Mouse (Mus musculus): ENCODE results near the gene Plpp3. TPM values are rescaled to one million over a fixed set of nuclear protein-coding genes. Genes with fewer than 3 reads are reported as not detected.
A peak's percentile ranks its signal among the peaks of the same experiment; 100 is the strongest.

Plpp3 gene
- polyA plus RNA-seq, 1 experiment from 2014 or later, result 14.2 TPM

DNA sequence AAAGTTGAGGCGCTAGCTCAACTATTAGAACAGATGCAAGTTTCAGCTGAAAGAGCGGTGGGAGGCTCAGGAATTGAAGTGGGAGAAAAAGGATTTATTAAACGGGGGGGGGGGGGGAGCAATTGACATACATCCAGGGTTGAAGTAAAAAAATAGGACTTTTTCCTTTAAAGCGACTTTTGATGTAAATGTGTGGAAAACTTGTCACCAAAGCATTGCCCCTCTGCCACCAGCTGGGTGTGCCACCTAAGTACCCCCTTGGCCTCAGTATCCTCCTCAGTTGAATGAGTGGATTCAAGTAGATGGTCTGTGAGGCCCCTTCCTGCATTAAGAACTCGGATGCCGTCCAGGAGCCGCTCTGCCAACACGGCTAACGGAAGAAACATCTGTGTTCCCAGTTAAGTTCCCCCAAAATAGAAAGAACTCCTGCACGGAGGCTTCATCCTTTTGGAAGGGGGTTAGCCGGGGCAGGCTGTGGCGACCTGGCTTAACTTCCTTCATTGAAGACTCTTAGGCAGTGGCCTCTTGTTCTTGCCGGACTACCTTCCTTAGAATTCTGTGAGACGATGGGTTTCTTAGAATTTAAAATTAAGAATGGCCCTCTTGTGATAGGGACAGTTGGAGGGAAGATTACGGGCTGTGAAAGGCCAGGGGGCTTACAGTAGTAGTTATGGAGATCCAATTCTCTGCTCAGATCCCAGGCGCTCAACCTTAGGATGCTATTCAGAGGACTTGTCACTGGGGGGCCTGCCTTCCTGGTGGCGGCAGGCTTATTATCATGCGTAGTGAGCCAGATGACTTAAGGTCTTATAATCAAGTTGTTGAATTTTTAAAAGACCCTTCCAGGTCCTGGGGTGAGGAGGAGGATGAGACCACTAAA is 1.7 kb downstream of the Plpp3 start:
- no peaks in the 10 kb centered on the region for H3K9me3 ChIP-seq (replicated peaks)
- 10% methylated on average over 18 of the region's 18 CpGs for WGBS (ENCODE audit: insufficient replicate concordance)
- peak overlapping the region; percentile 62 for H3K4me3 ChIP-seq (replicated peaks)
- 0 out of 2 replicates have a peak, but pooled peaks cover 6% of the 10 kb centered on the region for H3K4me1 ChIP-seq (replicated peaks)
- peak overlapping the region; percentile 60 for H3K4me2 ChIP-seq
- 0 out of 2 replicates have a peak overlapping the region, but pooled peaks have one; percentile 75 for H3K27ac ChIP-seq (replicated peaks)
- no peaks in the 10 kb centered on the region for H3K36me3 ChIP-seq (replicated peaks)
- H3K27me3 ChIP-seq, result peaks cover 37% of the 10 kb centered on the region
- peak overlapping the region; percentile 39; the same call in 1 of the 2 replicates for H3K9ac ChIP-seq
- ATAC-seq (ENCODE audit: insufficient read depth), result no peak

DNA sequence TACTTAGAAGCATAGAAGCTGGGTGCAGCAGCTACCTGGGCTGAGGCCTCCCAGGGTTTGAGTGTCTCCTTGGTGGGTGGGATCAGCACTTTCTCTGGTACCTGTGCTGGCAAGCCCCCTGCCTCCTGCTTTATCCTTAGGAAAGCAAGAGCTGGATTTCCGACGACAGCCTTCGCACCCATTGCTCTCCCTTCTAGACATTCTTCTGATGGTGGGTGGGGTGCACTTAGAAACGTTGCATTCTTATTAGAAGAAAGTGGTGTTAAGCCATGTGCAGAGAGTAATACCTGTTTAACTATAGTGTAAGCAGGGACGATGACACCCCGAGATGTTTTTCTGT is 2.4 kb downstream of the Plpp3 start:
- H3K4me1 ChIP-seq (replicated peaks), result 0 out of 2 replicates have a peak, but pooled peaks cover 7% of the 10 kb centered on the region
- H3K4me3 ChIP-seq (replicated peaks), result peak overlapping the region; percentile 62
- H3K9ac ChIP-seq, result no peak overlapping the region
- peak overlapping the region; percentile 60 for H3K4me2 ChIP-seq
- no peaks in the 10 kb centered on the region for H3K36me3 ChIP-seq (replicated peaks)
- H3K27me3 ChIP-seq, result peaks cover 37% of the 10 kb centered on the region
- H3K27ac ChIP-seq (replicated peaks), result no peak overlapping the region
- WGBS (ENCODE audit: insufficient replicate concordance), result 30% methylated on average over 6 of the region's 6 CpGs
- H3K9me3 ChIP-seq (replicated peaks), result no peaks in the 10 kb centered on the region
- ATAC-seq (ENCODE audit: insufficient read depth), result no peak

GRCm38 (mm10) chr4:105160470-105160869 is 3.3 kb downstream of the Plpp3 start:
- no peak overlapping the region for H3K4me2 ChIP-seq
- no peak overlapping the region for H3K4me3 ChIP-seq (replicated peaks)
- H3K9me3 ChIP-seq (replicated peaks), result no peaks in the 10 kb centered on the region
- H3K27ac ChIP-seq (replicated peaks), result no peak overlapping the region
- no peak overlapping the region for H3K9ac ChIP-seq
- H3K36me3 ChIP-seq (replicated peaks), result no peaks in the 10 kb centered on the region
- H3K27me3 ChIP-seq, result peaks cover 37% of the 10 kb centered on the region
- 0 out of 2 replicates have a peak, but pooled peaks cover 7% of the 10 kb centered on the region for H3K4me1 ChIP-seq (replicated peaks)
- no peak for ATAC-seq (ENCODE audit: insufficient read depth)
- 55% methylated on average over 6 of the region's 6 CpGs for WGBS (ENCODE audit: insufficient replicate concordance)

DNA sequence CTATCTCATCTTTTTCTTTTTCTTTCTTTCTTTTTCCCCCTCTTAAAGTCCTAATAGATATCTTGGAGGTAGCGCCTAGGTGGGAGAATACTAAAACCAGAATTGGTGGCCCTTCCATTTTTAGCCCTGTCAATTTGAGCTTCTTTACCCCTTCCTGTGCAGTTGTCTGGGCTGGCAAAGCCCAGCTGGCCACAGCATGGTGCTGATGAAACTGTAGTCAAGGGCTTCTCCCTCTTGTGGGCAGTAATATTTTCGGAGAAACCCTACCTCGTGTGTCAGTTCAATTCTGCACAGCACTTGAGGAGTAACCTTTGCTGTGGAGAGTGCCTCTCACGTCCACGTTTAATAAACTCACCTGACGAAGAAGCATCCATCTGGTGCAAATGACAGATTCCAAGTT is 4.9 kb downstream of the Plpp3 start:
- Histone ChIP-seq H3K9me3 (replicated peaks) (no peaks in the 10 kb centered on the region), H3K27me3 (peaks cover 29% of the 10 kb centered on the region), H3K36me3 (replicated peaks) (no peaks in the 10 kb centered on the region), H3K4me3 (replicated peaks) (no peak overlapping the region), H3K4me1 (replicated peaks) (0 out of 2 replicates have a peak, but pooled peaks cover 7% of the 10 kb centered on the region), H3K27ac (replicated peaks) (no peak overlapping the region), H3K9ac (no peak overlapping the region), H3K4me2 (no peak overlapping the region)
- ATAC-seq (ENCODE audit: insufficient read depth), result no peak
- 48% methylated on average over 6 of the region's 6 CpGs for WGBS (ENCODE audit: insufficient replicate concordance)

- Histone ChIP-seq H3K4me1 (replicated peaks) (0 out of 2 replicates have a peak, but pooled peaks cover 7% of the 10 kb centered on the region), H3K4me3 (replicated peaks) (no peak overlapping the region), H3K9me3 (replicated peaks) (no peaks in the 10 kb centered on the region), H3K27ac (replicated peaks) (no peak overlapping the region), H3K4me2 (no peak overlapping the region), H3K27me3 (peaks cover 22% of the 10 kb centered on the region), H3K36me3 (replicated peaks) (no peaks in the 10 kb centered on the region), H3K9ac (no peak overlapping the region)
- ATAC-seq (ENCODE audit: insufficient read depth), result no peak
- 17% methylated on average over 2 of the region's 2 CpGs for WGBS (ENCODE audit: insufficient replicate concordance)
Observed at GRCm38 (mm10) chr4:105162676-105163075, 5.5 kb downstream of the Plpp3 start.

DNA sequence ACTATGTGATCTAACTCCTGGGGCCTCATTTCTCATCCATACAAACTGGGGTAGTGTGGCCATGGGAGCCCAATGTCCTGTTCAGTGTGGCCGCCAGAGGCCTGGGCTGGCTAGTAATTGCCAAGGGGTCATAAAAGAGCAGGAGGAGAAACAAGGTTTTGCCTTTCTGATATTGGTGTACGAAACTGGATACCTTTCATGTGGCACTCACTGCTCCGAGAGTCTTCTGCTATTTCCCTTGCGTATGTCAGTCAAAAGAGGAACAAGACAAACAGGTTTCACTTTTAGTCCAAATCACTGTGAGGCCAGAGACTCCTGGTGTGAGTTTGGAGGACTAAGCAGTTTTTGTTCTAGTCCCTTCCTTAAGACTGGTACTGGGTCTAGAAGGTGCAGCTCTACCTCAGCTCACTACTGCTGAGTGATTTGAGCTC is 6.8 kb downstream of the Plpp3 start:
- Histone ChIP-seq H3K4me2 (no peak overlapping the region), H3K4me1 (replicated peaks) (peaks cover 10% of the 10 kb centered on the region; the same call in 1 of the 2 replicates), H3K9ac (no peak overlapping the region), H3K9me3 (replicated peaks) (no peaks in the 10 kb centered on the region), H3K27ac (replicated peaks) (no peak overlapping the region), H3K36me3 (replicated peaks) (no peaks in the 10 kb centered on the region), H3K27me3 (peaks cover 9% of the 10 kb centered on the region), H3K4me3 (replicated peaks) (no peak overlapping the region)
- no peak for ATAC-seq (ENCODE audit: insufficient read depth)
- WGBS (ENCODE audit: insufficient replicate concordance), result 37% methylated on average over 4 of the region's 4 CpGs

DNA sequence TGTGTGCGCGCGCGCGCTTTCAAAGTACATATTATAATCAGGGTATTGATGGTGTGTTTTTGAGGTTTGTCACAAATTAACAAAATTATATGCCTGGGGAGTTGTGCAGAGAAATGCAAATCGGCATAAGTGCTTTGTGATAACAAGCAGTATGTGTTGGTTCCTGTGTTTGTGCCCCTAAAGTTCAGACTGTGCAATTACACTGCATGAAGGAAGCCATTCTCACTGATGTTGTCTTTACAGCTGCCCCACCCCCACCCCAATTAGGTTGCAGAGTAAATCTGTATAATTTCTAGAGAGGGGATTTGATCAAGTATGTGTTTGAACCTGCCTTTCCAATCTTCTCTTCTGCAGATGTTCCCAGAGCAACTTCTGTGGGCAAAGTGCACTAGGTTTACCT is 7.8 kb downstream of the Plpp3 start:
- 77% methylated on average over 6 of the region's 6 CpGs for WGBS (ENCODE audit: insufficient replicate concordance)
- Histone ChIP-seq H3K36me3 (replicated peaks) (no peaks in the 10 kb centered on the region), H3K4me1 (replicated peaks) (peaks cover 10% of the 10 kb centered on the region; the same call in 1 of the 2 replicates)

DNA sequence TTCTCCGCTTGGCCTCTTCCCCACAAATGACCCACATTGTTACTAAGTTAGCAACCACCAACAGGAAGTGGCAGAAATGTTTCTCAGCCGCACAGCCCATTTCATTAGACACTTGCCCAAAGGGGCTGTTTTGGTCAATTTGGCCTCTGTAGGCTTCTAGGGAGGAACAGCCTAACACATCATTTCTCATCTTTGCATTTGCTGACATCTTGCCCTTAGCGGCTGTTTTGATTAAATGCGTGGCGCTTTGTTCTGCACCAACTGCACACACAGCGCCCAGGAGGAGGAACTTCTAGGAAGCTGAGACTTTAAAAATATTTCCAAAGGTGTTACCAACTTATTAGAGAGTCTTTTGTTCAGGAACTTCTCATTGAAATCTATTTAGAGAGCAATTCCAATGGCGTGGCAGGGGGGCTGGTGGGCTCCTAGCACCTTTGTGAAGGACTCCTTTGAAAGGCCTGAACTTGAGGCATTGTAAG is 12.0 kb downstream of the Plpp3 start:
- Histone ChIP-seq H3K9ac (no peak overlapping the region), H3K27ac (replicated peaks) (no peak overlapping the region), H3K27me3 (no peaks in the 10 kb centered on the region), H3K9me3 (replicated peaks) (no peaks in the 10 kb centered on the region), H3K4me1 (replicated peaks) (peaks cover 3% of the 10 kb centered on the region; the same call in 1 of the 2 replicates), H3K4me3 (replicated peaks) (no peak overlapping the region), H3K4me2 (no peak overlapping the region), H3K36me3 (replicated peaks) (no peaks in the 10 kb centered on the region)
- WGBS (ENCODE audit: insufficient replicate concordance), result 38% methylated on average over 7 of the region's 7 CpGs
- no peak for ATAC-seq (ENCODE audit: insufficient read depth)

More for the DNA sequence above, 7.8 kb downstream of the Plpp3 start:
- Histone ChIP-seq H3K9ac (no peak overlapping the region), H3K27ac (replicated peaks) (no peak overlapping the region), H3K4me2 (no peak overlapping the region), H3K4me3 (replicated peaks) (no peak overlapping the region), H3K27me3 (no peaks in the 10 kb centered on the region), H3K9me3 (replicated peaks) (no peaks in the 10 kb centered on the region)
- no peak for ATAC-seq (ENCODE audit: insufficient read depth)

DNA sequence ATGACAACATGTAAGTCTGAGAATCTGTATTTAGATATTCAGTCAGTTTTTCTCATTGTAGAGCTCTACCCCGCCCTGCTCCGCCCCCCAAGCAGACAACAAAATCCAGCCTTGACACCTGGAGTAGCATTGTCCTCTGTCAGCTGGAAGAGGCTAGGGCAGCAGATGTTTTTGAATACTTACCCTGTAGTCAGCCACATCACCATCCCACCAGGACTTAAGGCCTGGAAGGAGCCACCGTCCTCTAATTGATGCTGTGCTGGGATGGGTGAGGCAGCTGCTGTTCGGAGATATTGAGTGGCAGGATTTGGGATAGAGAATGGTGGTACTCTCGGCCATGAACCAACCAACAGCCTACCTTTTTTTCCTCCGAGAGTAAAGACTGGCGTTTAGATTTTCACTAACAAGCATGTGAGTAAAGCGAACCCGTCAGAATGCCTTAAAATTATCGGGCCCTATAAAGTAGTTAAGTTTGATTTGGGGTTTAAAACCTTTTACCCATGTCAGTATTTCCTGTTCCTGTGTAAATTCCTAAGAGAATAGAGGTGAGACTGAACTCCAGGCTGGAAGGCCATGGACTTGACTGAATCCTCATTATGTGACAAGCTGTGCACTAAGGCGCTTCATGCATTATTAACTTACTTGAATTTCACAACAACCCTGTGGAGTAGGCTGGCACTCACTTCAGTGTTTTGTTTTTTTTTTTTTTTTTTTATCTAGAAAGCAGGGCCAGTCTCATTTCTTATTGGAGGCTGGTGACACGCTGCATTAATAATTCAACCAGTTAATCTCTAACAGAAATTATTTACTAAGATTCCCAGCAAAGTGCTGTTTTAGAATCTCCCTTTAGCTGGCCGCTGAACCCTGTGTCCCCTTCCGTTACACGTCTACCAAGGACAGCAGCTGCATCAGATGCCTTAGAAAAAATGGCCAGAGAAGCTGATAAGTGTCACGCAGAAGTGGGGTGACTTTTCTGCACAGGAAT is 13.0 kb downstream of the Plpp3 start:
- no peak overlapping the region for H3K4me3 ChIP-seq (replicated peaks)
- H3K27ac ChIP-seq (replicated peaks), result no peak overlapping the region
- no peak overlapping the region for H3K4me2 ChIP-seq
- H3K4me1 ChIP-seq (replicated peaks), result peaks cover 3% of the 10 kb centered on the region; the same call in 1 of the 2 replicates
- no peak overlapping the region for H3K9ac ChIP-seq
- H3K36me3 ChIP-seq (replicated peaks), result no peaks in the 10 kb centered on the region
- no peaks in the 10 kb centered on the region for H3K27me3 ChIP-seq
- ATAC-seq (ENCODE audit: insufficient read depth), result no peak
- H3K9me3 ChIP-seq (replicated peaks), result no peaks in the 10 kb centered on the region
- 56% methylated on average over 16 of the region's 16 CpGs for WGBS (ENCODE audit: insufficient replicate concordance)

DNA sequence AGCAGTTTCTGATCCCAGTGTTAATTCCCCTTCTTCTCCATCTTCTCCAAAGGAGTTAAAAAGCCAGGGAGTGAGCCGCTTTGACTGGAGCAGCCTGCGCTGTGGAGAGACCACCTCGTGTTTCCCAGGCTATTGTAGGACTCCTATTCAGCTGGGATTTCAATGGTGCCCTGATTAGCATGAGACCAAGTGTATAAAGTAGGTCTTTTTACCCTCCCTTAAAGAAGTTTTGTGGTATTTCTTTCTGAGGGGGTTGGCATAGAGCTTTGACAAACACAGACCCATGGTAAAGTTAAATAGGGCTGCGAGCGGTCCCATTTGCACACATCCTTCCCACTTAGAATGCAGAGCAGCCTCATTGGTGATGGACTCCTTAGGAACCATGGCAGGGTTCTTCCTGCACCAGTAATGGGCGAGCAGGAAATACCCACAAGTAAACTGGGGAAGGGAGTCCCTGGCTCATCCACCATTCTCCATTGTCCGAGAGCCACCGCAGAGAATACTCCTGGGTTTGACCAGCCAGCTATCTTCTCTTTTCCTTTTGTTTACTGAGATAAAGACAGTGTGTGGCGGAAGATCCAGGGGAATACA is 13.8 kb downstream of the Plpp3 start:
- ATAC-seq (ENCODE audit: insufficient read depth), result no peak
- H3K4me1 ChIP-seq (replicated peaks), result peaks cover 3% of the 10 kb centered on the region; the same call in 1 of the 2 replicates
- H3K27me3 ChIP-seq, result no peaks in the 10 kb centered on the region
- WGBS (ENCODE audit: insufficient replicate concordance), result 53% methylated on average over 9 of the region's 9 CpGs
- no peak overlapping the region for H3K4me2 ChIP-seq
- H3K9me3 ChIP-seq (replicated peaks), result no peaks in the 10 kb centered on the region
- H3K36me3 ChIP-seq (replicated peaks), result no peaks in the 10 kb centered on the region
- no peak overlapping the region for H3K27ac ChIP-seq (replicated peaks)
- H3K4me3 ChIP-seq (replicated peaks), result no peak overlapping the region
- no peak overlapping the region for H3K9ac ChIP-seq
